19 mouse cellular contexts compared by ENCODE assay signal in the genomic region with DNA sequence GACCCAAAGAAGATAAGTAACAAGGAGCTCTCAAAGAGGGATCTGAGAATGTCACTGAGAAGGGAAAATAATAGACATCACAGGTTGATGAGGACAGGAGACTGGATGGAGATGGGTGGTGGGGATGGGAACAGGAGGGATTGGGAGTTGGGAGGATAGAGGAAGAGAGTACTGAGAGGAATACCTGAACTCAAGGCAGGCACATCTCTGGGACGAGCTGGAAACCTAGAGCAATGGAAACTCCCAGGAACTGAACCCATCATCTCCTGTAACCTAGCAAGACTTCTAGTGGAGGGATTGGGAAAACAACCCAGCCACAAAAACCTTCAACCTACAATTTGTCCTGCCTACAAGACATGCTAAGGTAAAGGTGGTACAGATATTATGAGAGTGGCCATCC. TPM values are rescaled to one million over a fixed set of nuclear protein-coding genes. Genes with fewer than 3 reads are reported as not detected.
"Had no signal": no experiment of that assay in that cellular context is flagged by ENCODE, and none has a peak within 500 bp of the region (broad histone marks: within the 10 kb centered on the region; RNA-seq: fewer than 3 reads in every experiment).

No protein-coding gene starts in this region.

- DNase-seq: retina, postnatal 1 day; right cerebral cortex, adult 18-20 months; right cerebral cortex, postnatal 14 days; right cerebral cortex, postnatal 25 days; right cerebral cortex, postnatal 4 days; spleen, adult 18-20 months; thymus, adult 18-20 months; thymus, adult 2 months; thymus, postnatal 14 days; thymus, postnatal 25 days; thymus, postnatal 36 days; thymus, postnatal 4 days had no signal

- H3K27ac ChIP-seq: neural tube, embryonic 15.5 days; stomach, embryonic 15.5 days; stomach, postnatal 0 days had no signal

- H3K27me3 ChIP-seq: neural tube, embryonic 15.5 days; stomach, embryonic 15.5 days had no signal

- H3K4me2 ChIP-seq: neural tube, embryonic 15.5 days; stomach, embryonic 15.5 days had no signal

- H3K36me3 ChIP-seq: neural tube, embryonic 15.5 days; stomach, embryonic 15.5 days had no signal

- H3K4me1 ChIP-seq: neural tube, embryonic 15.5 days; stomach, embryonic 15.5 days had no signal

- H3K9ac ChIP-seq: neural tube, embryonic 15.5 days; stomach, embryonic 15.5 days had no signal

- H3K4me3 ChIP-seq: neural tube, embryonic 15.5 days; stomach, embryonic 15.5 days had no signal

- H3K9me3 ChIP-seq: neural tube, embryonic 15.5 days; stomach, embryonic 15.5 days had no signal

RNA-seq across cellular contexts. Expression of gene Fgg, which starts 8.7 kb away (rescaled TPM):
- total RNA-seq: neutrophil, adult 5-6 weeks had no signal
- polyA plus RNA-seq: neural tube, embryonic 15.5 days; small intestine, adult 2 months; urinary bladder, adult 2 months had no signal

RNA-seq across cellular contexts. Expression of gene Fga, which starts 9.6 kb away (rescaled TPM):
- total RNA-seq: neutrophil, adult 5-6 weeks had no signal
- polyA plus RNA-seq: small intestine, adult 2 months; urinary bladder, adult 2 months had no signal

RNA-seq across cellular contexts. Expression of gene Fgb, which starts 33.4 kb away (rescaled TPM):
- total RNA-seq: neutrophil, adult 5-6 weeks had no signal
- polyA plus RNA-seq: small intestine, adult 2 months; spleen, adult 2 months had no signal
